Mouse (Mus musculus): ENCODE measurements around the gene Ptges3l. TPM values are rescaled to one million over a fixed set of nuclear protein-coding genes. Genes with fewer than 3 reads are reported as not detected.

The Ptges3l gene
- polyA plus RNA-seq, 1 experiment from 2014 or later, result 0.65 TPM

DNA sequence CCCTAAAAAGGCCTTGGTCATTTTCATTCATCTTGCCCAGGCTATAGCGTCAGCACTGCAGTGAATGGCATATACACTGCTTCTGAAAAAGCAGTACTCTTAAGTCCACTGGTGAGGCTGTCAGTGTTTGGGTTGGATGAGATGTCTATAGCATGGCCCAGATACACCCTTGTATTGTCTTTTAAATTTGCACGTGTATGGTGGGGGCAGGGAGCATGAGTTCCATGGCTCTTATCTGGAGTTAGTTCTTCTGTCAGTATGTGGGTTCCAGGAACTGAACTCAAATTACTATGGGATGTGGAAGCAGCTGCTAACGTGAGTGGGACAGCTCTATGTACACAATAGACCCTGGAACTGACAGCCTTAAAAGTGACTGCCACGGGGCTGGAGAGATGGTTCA, 10.7 kb upstream of the Ptges3l start:
- no peak for ATAC-seq
- 55% methylated on average over 4 of the region's 4 CpGs for WGBS (ENCODE audit: insufficient replicate concordance)

DNA sequence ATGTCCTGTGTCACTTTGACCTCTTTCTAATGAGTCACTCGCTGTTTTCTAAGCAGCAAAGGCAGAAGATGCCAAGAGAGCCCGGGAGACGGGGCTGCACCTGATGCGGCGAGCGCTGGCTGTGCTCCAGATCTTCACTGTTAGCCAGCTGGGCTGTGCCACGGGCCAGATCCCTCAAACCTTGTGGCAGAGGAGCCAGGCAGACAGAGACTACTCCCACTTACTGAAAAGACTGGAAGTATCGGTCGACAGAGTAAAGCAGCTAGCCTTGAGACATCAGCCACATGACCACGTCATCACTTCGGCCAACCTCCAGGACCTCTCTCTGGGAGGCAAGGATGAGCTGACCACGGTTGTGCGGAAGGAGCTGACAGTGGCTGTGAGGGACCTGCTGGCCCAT, 8.3 kb upstream of the Ptges3l start:
- Histone ChIP-seq H3K9ac (replicated peaks) (no peak overlapping the region), H3K4me1 (ENCODE audit: insufficient read depth) (no peaks in the 10 kb centered on the region), H3K9me3 (ENCODE audit: low read length) (no peaks in the 10 kb centered on the region), H3K36me3 (replicated peaks; ENCODE audit: insufficient read depth, low read length) (peaks cover 45% of the 10 kb centered on the region), H3K4me2 (ENCODE audit: low read depth, low read length) (no peak overlapping the region), H3K27ac (ENCODE audit: low read depth) (no peak overlapping the region), H3K27me3 (ENCODE audit: insufficient read depth, low read length) (no peaks in the 10 kb centered on the region), H3K4me3 (ENCODE audit: low read depth, low read length) (no peak overlapping the region)
- 89% methylated on average over 13 of the region's 13 CpGs for WGBS (ENCODE audit: insufficient replicate concordance)
- TF ChIP-seq CTCF (IDR thresholded peaks at IDR 0.05; ENCODE audit: low read depth) (no peak), EP300 (IDR thresholded peaks at IDR 0.05; ENCODE audit: low read depth) (no peak)
- DNase-seq (no peak), ATAC-seq (no peak)

More for the DNA sequence above, 10.7 kb upstream of the Ptges3l start:
- H3K27ac ChIP-seq (ENCODE audit: low read depth), result no peak overlapping the region
- H3K4me2 ChIP-seq (ENCODE audit: low read depth, low read length), result no peak overlapping the region
- no peak for DNase-seq
- H3K9me3 ChIP-seq (ENCODE audit: low read length), result no peaks in the 10 kb centered on the region
- H3K27me3 ChIP-seq (ENCODE audit: insufficient read depth, low read length), result no peaks in the 10 kb centered on the region
- H3K9ac ChIP-seq (replicated peaks), result no peak overlapping the region
- no peaks in the 10 kb centered on the region for H3K4me1 ChIP-seq (ENCODE audit: insufficient read depth)
- H3K36me3 ChIP-seq (replicated peaks; ENCODE audit: insufficient read depth, low read length), result peaks cover 32% of the 10 kb centered on the region
- no peak for TF ChIP-seq CTCF (IDR thresholded peaks at IDR 0.05; ENCODE audit: low read depth)
- H3K4me3 ChIP-seq (ENCODE audit: low read depth, low read length), result no peak overlapping the region

DNA sequence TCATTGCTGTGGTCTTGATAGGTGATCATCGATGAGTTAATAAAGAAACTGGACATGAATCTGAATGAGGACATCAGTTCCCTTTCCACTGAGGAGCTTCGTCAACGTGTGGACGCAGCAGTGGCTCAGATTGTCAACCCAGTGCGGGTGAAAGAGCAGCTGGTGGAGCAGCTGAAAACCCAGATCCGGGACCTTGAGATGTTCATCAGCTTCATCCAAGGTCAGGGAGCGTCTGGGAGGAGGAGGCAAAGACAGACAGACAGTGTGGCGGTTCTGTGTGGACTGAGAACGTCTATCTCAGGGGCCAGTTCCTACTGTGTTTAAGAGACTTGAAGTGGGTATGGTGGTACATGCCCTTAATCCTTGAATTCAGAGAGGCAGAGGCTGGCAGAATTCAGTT, 6.2 kb upstream of the Ptges3l start:
- Histone ChIP-seq H3K9me3 (ENCODE audit: low read length) (no peaks in the 10 kb centered on the region), H3K4me3 (ENCODE audit: low read depth, low read length) (no peak overlapping the region), H3K9ac (replicated peaks) (no peak overlapping the region), H3K4me1 (ENCODE audit: insufficient read depth) (peaks cover 5% of the 10 kb centered on the region), H3K36me3 (replicated peaks; ENCODE audit: insufficient read depth, low read length) (peaks cover 45% of the 10 kb centered on the region), H3K4me2 (ENCODE audit: low read depth, low read length) (no peak overlapping the region), H3K27me3 (ENCODE audit: insufficient read depth, low read length) (no peaks in the 10 kb centered on the region), H3K27ac (ENCODE audit: low read depth) (no peak overlapping the region)
- TF ChIP-seq EP300 (IDR thresholded peaks at IDR 0.05; ENCODE audit: low read depth) (no peak), CTCF (IDR thresholded peaks at IDR 0.05; ENCODE audit: low read depth) (no peak)
- no peak for DNase-seq
- ATAC-seq, result no peak
- 91% methylated on average over 9 of the region's 9 CpGs for WGBS (ENCODE audit: insufficient replicate concordance)

GRCm38 (mm10) chr11:101426165-101426564, 1.0 kb upstream of the Ptges3l start:
- Histone ChIP-seq H3K9ac (replicated peaks) (0 out of 2 replicates have a peak overlapping the region, but pooled peaks have one; percentile 80), H3K36me3 (replicated peaks; ENCODE audit: insufficient read depth, low read length) (peaks cover 15% of the 10 kb centered on the region), H3K4me2 (ENCODE audit: low read depth, low read length) (peak overlapping the region; percentile 93), H3K4me1 (ENCODE audit: insufficient read depth) (peaks cover 23% of the 10 kb centered on the region), H3K27me3 (ENCODE audit: insufficient read depth, low read length) (no peaks in the 10 kb centered on the region), H3K27ac (ENCODE audit: low read depth) (no peak overlapping the region), H3K4me3 (ENCODE audit: low read depth, low read length) (peak overlapping the region; percentile 80), H3K9me3 (ENCODE audit: low read length) (no peaks in the 10 kb centered on the region)
- TF ChIP-seq CTCF (IDR thresholded peaks at IDR 0.05; ENCODE audit: low read depth) (no peak), EP300 (IDR thresholded peaks at IDR 0.05; ENCODE audit: low read depth) (no peak)
- 54% methylated on average over 8 of the region's 8 CpGs for WGBS (ENCODE audit: insufficient replicate concordance)
- ATAC-seq (no peak), DNase-seq (no peak)

GRCm38 (mm10) chr11:101424105-101424851, 855 bp downstream of the Ptges3l start, which contains the start of gene Gm27029:
Gene Gm27029 (minus strand): TSS chr11:101424796.
- TF ChIP-seq CTCF (IDR thresholded peaks at IDR 0.05; ENCODE audit: low read depth) (no peak), EP300 (IDR thresholded peaks at IDR 0.05; ENCODE audit: low read depth) (no peak)
- ATAC-seq, result peak; percentile 11; the same call in 1 of the 2 replicates

GRCm38 (mm10) chr11:101420148-101420547, 5.0 kb downstream of the Ptges3l start:
- DNase-seq, result no peak
- ATAC-seq, result no peak
- H3K9ac ChIP-seq (replicated peaks), result no peak overlapping the region
- no peaks in the 10 kb centered on the region for H3K36me3 ChIP-seq (replicated peaks; ENCODE audit: insufficient read depth, low read length)
- no peak for TF ChIP-seq EP300 (IDR thresholded peaks at IDR 0.05; ENCODE audit: low read depth)
- no peak for TF ChIP-seq CTCF (IDR thresholded peaks at IDR 0.05; ENCODE audit: low read depth)
- H3K4me1 ChIP-seq (ENCODE audit: insufficient read depth), result peaks cover 17% of the 10 kb centered on the region
- no peak overlapping the region for H3K4me2 ChIP-seq (ENCODE audit: low read depth, low read length)
- no peaks in the 10 kb centered on the region for H3K27me3 ChIP-seq (ENCODE audit: insufficient read depth, low read length)
- H3K9me3 ChIP-seq (ENCODE audit: low read length), result no peaks in the 10 kb centered on the region
- WGBS (ENCODE audit: insufficient replicate concordance), result 70% methylated on average over 5 of the region's 5 CpGs
- no peak overlapping the region for H3K27ac ChIP-seq (ENCODE audit: low read depth)
- no peak overlapping the region for H3K4me3 ChIP-seq (ENCODE audit: low read depth, low read length)

More at GRCm38 (mm10) chr11:101424105-101424851, 855 bp downstream of the Ptges3l start, which contains the start of gene Gm27029:
- DNase-seq, result peak; percentile 25
- H3K4me3 ChIP-seq (ENCODE audit: low read depth, low read length), result peak within 1 kb of the TSS; percentile 80
- no peaks in the 10 kb centered on the region for H3K27me3 ChIP-seq (ENCODE audit: insufficient read depth, low read length)
- peak within 1 kb of the TSS; percentile 75 for H3K27ac ChIP-seq (ENCODE audit: low read depth)
- WGBS (ENCODE audit: insufficient replicate concordance), result 8% methylated on average over 23 of the region's 23 CpGs
- peaks cover 23% of the 10 kb centered on the region for H3K4me1 ChIP-seq (ENCODE audit: insufficient read depth)
- H3K9me3 ChIP-seq (ENCODE audit: low read length), result no peaks in the 10 kb centered on the region
- 0 out of 2 replicates have a peak, but pooled peaks cover 1% of the 10 kb centered on the region for H3K36me3 ChIP-seq (replicated peaks; ENCODE audit: insufficient read depth, low read length)
- peak within 1 kb of the TSS; percentile 80 for H3K9ac ChIP-seq (replicated peaks)
- H3K4me2 ChIP-seq (ENCODE audit: low read depth, low read length), result peak within 1 kb of the TSS; percentile 93
